Mouse (Mus musculus): ENCODE measurements around the gene Irf2bp2. TPM values are rescaled to one million over a fixed set of nuclear protein-coding genes. Genes with fewer than 3 reads are reported as not detected.
"Not testable (repeated sequence)": the region's sequence is repeated elsewhere in the genome, so short reads cannot be mapped to it uniquely, and the experiment has no call there.

Gene Irf2bp2
- total and polyA plus RNA-seq, 2 experiments from 2014 or later = 9.8 to 132 TPM

DNA sequence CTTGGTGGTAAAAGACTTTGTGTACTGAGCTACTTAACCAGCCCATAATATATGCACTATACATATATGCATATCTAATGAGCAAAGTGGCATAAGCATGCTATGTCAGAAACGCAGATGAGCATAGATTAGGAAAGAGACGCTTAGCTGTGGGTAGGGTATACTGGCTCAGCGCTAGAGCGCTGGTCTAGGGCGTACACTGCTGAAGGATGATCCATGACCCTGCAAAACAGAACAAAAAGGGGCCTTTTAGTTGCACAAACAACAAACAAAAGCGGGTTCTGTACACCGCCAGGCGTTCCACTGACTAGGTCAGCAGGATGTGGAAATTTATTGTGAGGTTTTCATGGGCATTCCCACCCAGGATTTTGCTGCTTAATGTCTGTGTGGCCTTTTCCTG is 8.9 kb upstream of the Irf2bp2 start:
- no peaks in the 10 kb centered on the region for H3K9me3 ChIP-seq (replicated peaks; ENCODE audit: control insufficient read depth, low read length)
- ATAC-seq (ENCODE audit: insufficient read depth, low read depth) = no peak; the same call in 1 of the 2 replicates
- peaks cover 33% of the 10 kb centered on the region for H3K4me1 ChIP-seq (ENCODE audit: control insufficient read depth, insufficient read depth)
- H3K36me3 ChIP-seq (replicated peaks; ENCODE audit: control insufficient read depth, insufficient read depth, low read length) = no peaks in the 10 kb centered on the region
- TF ChIP-seq EP300 (IDR thresholded peaks at IDR 0.05; ENCODE audit: low read depth) = no peak
- TF ChIP-seq CTCF (IDR thresholded peaks at IDR 0.05; ENCODE audit: low read depth) = no peak
- H3K4me3 ChIP-seq (ENCODE audit: low read depth, low read length) = no peak overlapping the region
- no peak for DNase-seq (ENCODE audit: low spot score)
- no peak overlapping the region for H3K4me2 ChIP-seq (ENCODE audit: low read depth, low read length)
- WGBS = 79% methylated on average over 8 of the region's 8 CpGs
- peak overlapping the region; percentile 81 for H3K27ac ChIP-seq (ENCODE audit: low read depth)
- no peaks in the 10 kb centered on the region for H3K27me3 ChIP-seq (ENCODE audit: control insufficient read depth, insufficient read depth, low read length)
- H3K9ac ChIP-seq (replicated peaks; ENCODE audit: low read depth, low read length) = no peak overlapping the region

DNA sequence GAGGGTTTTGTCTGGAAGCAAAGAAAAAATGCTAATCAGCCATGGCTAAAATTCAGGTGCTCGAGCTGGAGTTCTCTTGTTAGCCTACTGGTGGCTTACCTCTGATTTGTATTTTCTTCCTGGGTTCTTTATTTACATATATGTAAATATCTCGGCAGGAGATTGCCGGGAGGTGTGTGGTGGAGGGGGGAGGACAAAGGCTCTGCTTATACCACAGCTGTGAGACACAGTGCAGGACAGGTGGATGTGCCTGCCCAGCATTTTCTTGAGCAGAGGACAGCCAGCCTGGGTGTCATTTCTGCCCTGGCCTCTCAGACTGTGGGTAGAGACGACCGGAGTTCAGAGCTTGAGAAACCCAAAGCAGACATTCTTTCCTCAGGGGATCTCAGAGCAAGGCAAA is 7.5 kb upstream of the Irf2bp2 start:
- ATAC-seq (ENCODE audit: insufficient read depth, low read depth) (no peak), DNase-seq (ENCODE audit: low spot score) (no peak)
- Histone ChIP-seq H3K4me3 (ENCODE audit: low read depth, low read length) (no peak overlapping the region), H3K27ac (ENCODE audit: low read depth) (peak overlapping the region; percentile 60), H3K36me3 (replicated peaks; ENCODE audit: control insufficient read depth, insufficient read depth, low read length) (no peaks in the 10 kb centered on the region), H3K9ac (replicated peaks; ENCODE audit: low read depth, low read length) (no peak overlapping the region), H3K4me2 (ENCODE audit: low read depth, low read length) (no peak overlapping the region), H3K9me3 (replicated peaks; ENCODE audit: control insufficient read depth, low read length) (no peaks in the 10 kb centered on the region), H3K4me1 (ENCODE audit: control insufficient read depth, insufficient read depth) (peaks cover 46% of the 10 kb centered on the region), H3K27me3 (ENCODE audit: control insufficient read depth, insufficient read depth, low read length) (no peaks in the 10 kb centered on the region)
- 52% methylated on average over 5 of the region's 5 CpGs for WGBS
- TF ChIP-seq CTCF (IDR thresholded peaks at IDR 0.05; ENCODE audit: low read depth) = no peak
- no peak; the same call in 1 of the 2 replicates for TF ChIP-seq EP300 (IDR thresholded peaks at IDR 0.05; ENCODE audit: low read depth)

- no peak for ATAC-seq (ENCODE audit: insufficient read depth, low read depth)
- WGBS = 5% methylated on average over 7 of the region's 7 CpGs
- Histone ChIP-seq H3K36me3 (replicated peaks; ENCODE audit: control insufficient read depth, insufficient read depth, low read length) (no peaks in the 10 kb centered on the region), H3K27me3 (ENCODE audit: control insufficient read depth, insufficient read depth, low read length) (no peaks in the 10 kb centered on the region), H3K27ac (ENCODE audit: low read depth) (peak overlapping the region; percentile 60), H3K4me3 (ENCODE audit: low read depth, low read length) (no peak overlapping the region), H3K4me1 (ENCODE audit: control insufficient read depth, insufficient read depth) (peaks cover 47% of the 10 kb centered on the region), H3K9me3 (replicated peaks; ENCODE audit: control insufficient read depth, low read length) (no peaks in the 10 kb centered on the region), H3K9ac (replicated peaks; ENCODE audit: low read depth, low read length) (no peak overlapping the region), H3K4me2 (ENCODE audit: low read depth, low read length) (no peak overlapping the region)
- peak; percentile 62 for DNase-seq (ENCODE audit: low spot score)
- TF ChIP-seq EP300 (IDR thresholded peaks at IDR 0.05; ENCODE audit: low read depth) (0 out of 2 replicates have a peak, but pooled peaks have one; percentile 30), CTCF (IDR thresholded peaks at IDR 0.05; ENCODE audit: low read depth) (peak; percentile 18; the same call in 1 of the 2 replicates)
These were observed 7.0 kb upstream of the Irf2bp2 start for GRCm38 (mm10) chr8:126600816-126601243.

DNA sequence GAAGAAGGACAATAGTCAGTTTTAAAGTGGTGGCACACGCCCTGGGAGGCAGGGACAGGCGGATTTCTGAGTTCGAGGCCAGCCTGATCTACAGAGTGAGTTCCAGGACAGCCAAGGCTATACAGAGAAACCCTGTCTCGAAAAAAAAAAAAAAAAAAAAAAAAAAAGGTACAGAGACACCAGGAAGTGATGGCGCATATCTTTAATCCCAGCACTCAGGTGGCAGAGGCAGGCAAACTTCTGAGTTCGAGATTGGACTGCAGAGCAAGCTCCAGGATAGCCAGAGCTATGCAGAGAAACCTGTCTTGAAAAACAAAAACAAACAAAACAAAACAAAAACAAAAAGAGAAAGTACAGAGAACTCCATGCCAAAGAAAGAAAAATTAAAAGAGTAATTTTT is 6.6 kb upstream of the Irf2bp2 start:
- DNase-seq (ENCODE audit: low spot score) = not testable (repeated sequence)
- Histone ChIP-seq H3K4me1 (ENCODE audit: control insufficient read depth, insufficient read depth) (peaks cover 50% of the 10 kb centered on the region), H3K27ac (ENCODE audit: low read depth) (peak overlapping the region; percentile 60; the same call in 1 of the 2 replicates)

GRCm38 (mm10) chr8:126599297-126599696 is 5.5 kb upstream of the Irf2bp2 start:
- peaks cover 55% of the 10 kb centered on the region for H3K4me1 ChIP-seq (ENCODE audit: control insufficient read depth, insufficient read depth)
- H3K9ac ChIP-seq (replicated peaks; ENCODE audit: low read depth, low read length) = no peak overlapping the region
- no peaks in the 10 kb centered on the region for H3K36me3 ChIP-seq (replicated peaks; ENCODE audit: control insufficient read depth, insufficient read depth, low read length)
- ATAC-seq (ENCODE audit: insufficient read depth, low read depth) = no peak
- H3K27me3 ChIP-seq (ENCODE audit: control insufficient read depth, insufficient read depth, low read length) = no peaks in the 10 kb centered on the region
- no peak for DNase-seq (ENCODE audit: low spot score)
- WGBS = 77% methylated on average over 4 of the region's 4 CpGs
- H3K4me3 ChIP-seq (ENCODE audit: low read depth, low read length) = no peak overlapping the region
- TF ChIP-seq EP300 (IDR thresholded peaks at IDR 0.05; ENCODE audit: low read depth) (no peak), CTCF (IDR thresholded peaks at IDR 0.05; ENCODE audit: low read depth) (no peak)
- no peaks in the 10 kb centered on the region for H3K9me3 ChIP-seq (replicated peaks; ENCODE audit: control insufficient read depth, low read length)
- no peak overlapping the region for H3K4me2 ChIP-seq (ENCODE audit: low read depth, low read length)
- no peak overlapping the region for H3K27ac ChIP-seq (ENCODE audit: low read depth)

More for the DNA sequence above, 6.6 kb upstream of the Irf2bp2 start:
- not testable (repeated sequence) for H3K9me3 ChIP-seq (replicated peaks; ENCODE audit: control insufficient read depth, low read length); H3K9ac ChIP-seq (replicated peaks; ENCODE audit: low read depth, low read length); H3K4me3 ChIP-seq (ENCODE audit: low read depth, low read length); H3K27me3 ChIP-seq (ENCODE audit: control insufficient read depth, insufficient read depth, low read length); H3K36me3 ChIP-seq (replicated peaks; ENCODE audit: control insufficient read depth, insufficient read depth, low read length); H3K4me2 ChIP-seq (ENCODE audit: low read depth, low read length); ATAC-seq (ENCODE audit: insufficient read depth, low read depth)
- whole genome bisulfite sequencing = 83% methylated on average over 5 of the region's 6 CpGs

DNA sequence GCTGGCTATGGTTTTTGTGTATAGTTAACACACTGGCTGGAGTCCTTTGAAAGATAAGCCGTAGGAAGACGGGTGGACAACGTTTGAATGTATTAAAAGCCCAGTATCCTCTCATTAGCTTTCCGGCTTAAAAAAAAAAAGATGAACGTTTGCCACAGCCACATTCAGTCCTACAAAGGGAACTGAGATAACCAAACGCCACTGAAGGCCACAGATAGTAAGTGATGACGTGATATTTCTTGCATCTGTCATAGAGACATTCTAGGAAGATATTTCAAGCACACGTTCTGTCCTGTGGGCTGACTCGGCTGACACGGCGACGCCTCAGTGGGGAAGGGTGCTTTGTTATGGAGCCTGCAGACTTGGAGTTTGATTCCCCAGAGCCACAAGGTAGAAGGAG is 4.4 kb upstream of the Irf2bp2 start:
- Histone ChIP-seq H3K9ac (replicated peaks; ENCODE audit: low read depth, low read length) (no peak overlapping the region), H3K36me3 (replicated peaks; ENCODE audit: control insufficient read depth, insufficient read depth, low read length) (no peaks in the 10 kb centered on the region), H3K27me3 (ENCODE audit: control insufficient read depth, insufficient read depth, low read length) (no peaks in the 10 kb centered on the region), H3K27ac (ENCODE audit: low read depth) (peak overlapping the region; percentile 98), H3K4me2 (ENCODE audit: low read depth, low read length) (no peak overlapping the region), H3K4me3 (ENCODE audit: low read depth, low read length) (no peak overlapping the region), H3K4me1 (ENCODE audit: control insufficient read depth, insufficient read depth) (peaks cover 47% of the 10 kb centered on the region), H3K9me3 (replicated peaks; ENCODE audit: control insufficient read depth, low read length) (no peaks in the 10 kb centered on the region)
- WGBS = 5% methylated on average over 12 of the region's 12 CpGs
- DNase-seq (ENCODE audit: low spot score) = peak; percentile 51
- ATAC-seq (ENCODE audit: insufficient read depth, low read depth) = no peak
- no peak for TF ChIP-seq CTCF (IDR thresholded peaks at IDR 0.05; ENCODE audit: low read depth)
- no peak for TF ChIP-seq EP300 (IDR thresholded peaks at IDR 0.05; ENCODE audit: low read depth)

All from heart, postnatal 0 days (tissue).